Mouse (Mus musculus) hindbrain, embryonic 10.5 days (tissue): ENCODE measurements around the gene Ugt2a1. TPM values are rescaled to one million over a fixed set of nuclear protein-coding genes. Genes with fewer than 3 reads are reported as not detected.
"Not testable (repeated sequence)": the region's sequence is repeated elsewhere in the genome, so short reads cannot be mapped to it uniquely, and the experiment has no call there.

Source experiments
- DNase-seq: peaks from one replicate; pipeline ENCODE4 v3.0.0-alpha.2; 2017; ENCODE audit warnings: low spot score
- H3K27ac ChIP-seq: fragments of 300-500 bp; sonication (generic); 2 replicates; pipeline ENCODE4 v1.5.1; 2016; ENCODE audit warnings: mild to moderate bottlenecking, moderate library complexity
- H3K27me3 ChIP-seq: fragments of 300-500 bp; sonication (generic); 2 replicates; pipeline ENCODE4 v1.6.1; 2016; ENCODE audit warnings: mild to moderate bottlenecking; ENCODE audit not compliant: poor library complexity, insufficient read depth, severe bottlenecking
- H3K36me3 ChIP-seq: fragments of 300-500 bp; sonication (generic); 2 replicates; pipeline ENCODE4 v1.6.1; 2016; ENCODE audit warnings: mild to moderate bottlenecking, moderate library complexity
- H3K4me1 ChIP-seq: fragments of 300-500 bp; sonication (generic); replicated peaks from 2 replicates; pipeline ENCODE4 v1.6.1; 2016; ENCODE audit warnings: mild to moderate bottlenecking
- H3K4me3 ChIP-seq: fragments of 300-500 bp; sonication (generic); 2 replicates; pipeline ENCODE4 v1.5.1; 2016; ENCODE audit warnings: mild to moderate bottlenecking, moderate library complexity
- H3K9me3 ChIP-seq: fragments of 300-500 bp; sonication (generic); 2 replicates; pipeline ENCODE4 v1.6.1; 2016; ENCODE audit warnings: mild to moderate bottlenecking, moderate library complexity
- WGBS: fragments of 180-500 bp; shearing (Covaris S2); methylation state at CpG from one replicate; pipeline ENCODE4 v1.1.7; 2016; 5-methylcytosine and 5-hydroxymethylcytosine counted together
- polyA plus RNA-seq: library from polyadenylated mRNA; unstranded; fragments of >200 nt; fragmentation: Nextera tagmentation; extraction: Ambion mirVana; gene quantifications from 2 replicates; pipeline ENCODE4 v1.2.1, GENCODE M21; 2016

Gene Ugt2a1
- not detected in 2 replicates for polyA plus RNA-seq

GRCm38 (mm10) chr5:87490771-87491170, at the start of gene Ugt2a1:
Gene Ugt2a1, minus strand, starts transcription at chr5:87490871.
- WGBS: 86% methylated on average over 1 of the region's 1 CpGs
- H3K27me3 ChIP-seq: no peaks in the 10 kb centered on the region
- no peak within 1 kb of the TSS for H3K4me3 ChIP-seq
- no peaks in the 10 kb centered on the region for H3K4me1 ChIP-seq
- H3K36me3 ChIP-seq: no peaks in the 10 kb centered on the region
- DNase-seq: no peak
- H3K27ac ChIP-seq: no peak within 1 kb of the TSS
- no peaks in the 10 kb centered on the region for H3K9me3 ChIP-seq

- H3K36me3 ChIP-seq: no peaks in the 10 kb centered on the region
- no peak within 1 kb of the TSS for H3K4me3 ChIP-seq
- H3K9me3 ChIP-seq: no peaks in the 10 kb centered on the region
- H3K27me3 ChIP-seq: no peaks in the 10 kb centered on the region
- no peak within 1 kb of the TSS for H3K27ac ChIP-seq
- H3K4me1 ChIP-seq: no peaks in the 10 kb centered on the region
- DNase-seq: no peak
- WGBS: 92% methylated on average over 2 of the region's 2 CpGs
Observed at GRCm38 (mm10) chr5:87538111-87538510, 47.4 kb upstream of the Ugt2a1 start, which contains the start of gene Sult1b1. Gene Sult1b1, minus strand, starts transcription at chr5:87538195.

- H3K4me3 ChIP-seq: no peak overlapping the region
- no peaks in the 10 kb centered on the region for H3K4me1 ChIP-seq
- no peak overlapping the region for H3K27ac ChIP-seq
- no peaks in the 10 kb centered on the region for H3K36me3 ChIP-seq
- no peak for DNase-seq
- no peaks in the 10 kb centered on the region for H3K27me3 ChIP-seq
- 63% methylated on average over 4 of the region's 4 CpGs for WGBS
- H3K9me3 ChIP-seq: no peaks in the 10 kb centered on the region
Observed at GRCm38 (mm10) chr5:87535994-87536644, 45.4 kb upstream of the Ugt2a1 start.

- DNase-seq: no peak
- no peak overlapping the region for H3K27ac ChIP-seq
- H3K4me1 ChIP-seq: no peaks in the 10 kb centered on the region
- WGBS: 75% methylated on average over 2 of the region's 2 CpGs
- H3K36me3 ChIP-seq: no peaks in the 10 kb centered on the region
- H3K9me3 ChIP-seq: no peaks in the 10 kb centered on the region
- H3K27me3 ChIP-seq: no peaks in the 10 kb centered on the region
- no peak overlapping the region for H3K4me3 ChIP-seq
Observed at GRCm38 (mm10) chr5:87532288-87532687, 41.6 kb upstream of the Ugt2a1 start.

- not testable (repeated sequence) for H3K27me3 ChIP-seq, H3K4me1 ChIP-seq, H3K27ac ChIP-seq, H3K36me3 ChIP-seq, H3K9me3 ChIP-seq, DNase-seq, H3K4me3 ChIP-seq
- WGBS: 86% methylated on average over 2 of the region's 2 CpGs
Observed at GRCm38 (mm10) chr5:87523561-87523960, 32.9 kb upstream of the Ugt2a1 start.

GRCm38 (mm10) chr5:87505776-87506458, 15.2 kb upstream of the Ugt2a1 start:
- no peaks in the 10 kb centered on the region for H3K27me3 ChIP-seq
- 74% methylated on average over 4 of the region's 4 CpGs for WGBS

GRCm38 (mm10) chr5:87502687-87503086, 12.0 kb upstream of the Ugt2a1 start:
- H3K27ac ChIP-seq: no peak overlapping the region
- H3K27me3 ChIP-seq: no peaks in the 10 kb centered on the region
- no peaks in the 10 kb centered on the region for H3K36me3 ChIP-seq
- DNase-seq: no peak
- H3K9me3 ChIP-seq: no peaks in the 10 kb centered on the region
- no peak overlapping the region for H3K4me3 ChIP-seq
- no peaks in the 10 kb centered on the region for H3K4me1 ChIP-seq
- WGBS: 66% methylated on average over 1 of the region's 1 CpGs

More at GRCm38 (mm10) chr5:87505776-87506458, 15.2 kb upstream of the Ugt2a1 start:
- no peak overlapping the region for H3K4me3 ChIP-seq
- no peak for DNase-seq
- no peak overlapping the region for H3K27ac ChIP-seq
- no peaks in the 10 kb centered on the region for H3K36me3 ChIP-seq
- no peaks in the 10 kb centered on the region for H3K4me1 ChIP-seq
- H3K9me3 ChIP-seq: no peaks in the 10 kb centered on the region

GRCm38 (mm10) chr5:87499341-87499740, 8.7 kb upstream of the Ugt2a1 start:
- H3K27ac ChIP-seq: no peak overlapping the region
- no peak for DNase-seq
- no peaks in the 10 kb centered on the region for H3K9me3 ChIP-seq
- H3K4me3 ChIP-seq: no peak overlapping the region
- no peaks in the 10 kb centered on the region for H3K4me1 ChIP-seq
- H3K36me3 ChIP-seq: no peaks in the 10 kb centered on the region
- no peaks in the 10 kb centered on the region for H3K27me3 ChIP-seq

GRCm38 (mm10) chr5:87498936-87499335, 8.3 kb upstream of the Ugt2a1 start:
- DNase-seq: no peak
- Histone ChIP-seq H3K9me3 (no peaks in the 10 kb centered on the region), H3K36me3 (no peaks in the 10 kb centered on the region), H3K4me1 (no peaks in the 10 kb centered on the region), H3K4me3 (no peak overlapping the region), H3K27me3 (no peaks in the 10 kb centered on the region), H3K27ac (no peak overlapping the region)

- not testable (repeated sequence) for H3K36me3 ChIP-seq, DNase-seq, H3K4me1 ChIP-seq, H3K27me3 ChIP-seq, H3K4me3 ChIP-seq, H3K9me3 ChIP-seq, H3K27ac ChIP-seq
- 92% methylated on average over 1 of the region's 1 CpGs for WGBS
Observed at GRCm38 (mm10) chr5:87486706-87487105, 4.0 kb downstream of the Ugt2a1 start, which contains the start of gene Gm43638. Gene Gm43638, minus strand, starts transcription at chr5:87486806.

GRCm38 (mm10) chr5:87482160-87482559, 8.5 kb downstream of the Ugt2a1 start, which contains the start of gene Ugt2a2:
Gene Ugt2a2, minus strand, starts transcription at chr5:87482260.
- Histone ChIP-seq H3K9me3 (no peaks in the 10 kb centered on the region), H3K36me3 (no peaks in the 10 kb centered on the region), H3K4me1 (no peaks in the 10 kb centered on the region), H3K27me3 (no peaks in the 10 kb centered on the region), H3K27ac (no peak within 1 kb of the TSS), H3K4me3 (no peak within 1 kb of the TSS)
- WGBS: 88% methylated on average over 5 of the region's 5 CpGs
- no peak for DNase-seq

- Histone ChIP-seq H3K27me3 (no peaks in the 10 kb centered on the region), H3K4me3 (no peak overlapping the region), H3K9me3 (no peaks in the 10 kb centered on the region), H3K4me1 (no peaks in the 10 kb centered on the region), H3K36me3 (no peaks in the 10 kb centered on the region), H3K27ac (no peak overlapping the region)
- no peak for DNase-seq
- WGBS: 39% methylated on average over 1 of the region's 1 CpGs
Observed at GRCm38 (mm10) chr5:87458810-87459209, 31.9 kb downstream of the Ugt2a1 start.

GRCm38 (mm10) chr5:87457701-87458100, 33.0 kb downstream of the Ugt2a1 start:
- Histone ChIP-seq H3K4me3 (no peak overlapping the region), H3K36me3 (no peaks in the 10 kb centered on the region), H3K27me3 (no peaks in the 10 kb centered on the region), H3K27ac (no peak overlapping the region), H3K9me3 (no peaks in the 10 kb centered on the region), H3K4me1 (no peaks in the 10 kb centered on the region)
- no peak for DNase-seq
